Mouse (Mus musculus) limb, embryonic 13.5 days (tissue): ENCODE data around the gene Gm14322. TPM values are rescaled to one million over a fixed set of nuclear protein-coding genes. Genes with fewer than 3 reads are reported as not detected.
"Not testable (repeated sequence)": the region's sequence is repeated elsewhere in the genome, so short reads cannot be mapped to it uniquely, and the experiment has no call there.

Experiments used
- ATAC-seq: fragments of 200-750 bp; cut with Nextera tagmentation; 2 replicates; pipeline ENCODE4 v1.8.0; 2017; ENCODE audit warnings: low read depth, moderate number of reproducible peaks, moderate TSS enrichment; ENCODE audit not compliant: low FRiP score
- H3K27ac ChIP-seq: fragments of 300-500 bp; sonication (generic); 2 replicates; pipeline ENCODE4 v1.5.1; 2015; ENCODE audit warnings: inconsistent platforms, mild to moderate bottlenecking, moderate library complexity
- H3K27me3 ChIP-seq: fragments of 300-500 bp; sonication (generic); 2 replicates; pipeline ENCODE4 v1.6.1; 2015; ENCODE audit warnings: mild to moderate bottlenecking, inconsistent platforms
- H3K36me3 ChIP-seq: fragments of 300-500 bp; sonication (generic); 2 replicates; pipeline ENCODE4 v1.6.1; 2015; ENCODE audit warnings: inconsistent platforms, mild to moderate bottlenecking, moderate library complexity
- H3K4me1 ChIP-seq: fragments of 300-500 bp; sonication (generic); 2 replicates; pipeline ENCODE4 v1.6.1; 2015; ENCODE audit warnings: inconsistent platforms
- H3K4me2 ChIP-seq: fragments of 300-500 bp; sonication (generic); replicated peaks from 2 replicates; pipeline ENCODE4 v1.6.1; 2015; ENCODE audit warnings: inconsistent platforms, mild to moderate bottlenecking, moderate library complexity
- H3K4me3 ChIP-seq: fragments of 300-500 bp; sonication (generic); 2 replicates; pipeline ENCODE4 v1.5.1; 2015; ENCODE audit warnings: moderate library complexity, mild to moderate bottlenecking, inconsistent platforms
- H3K9ac ChIP-seq: fragments of 300-500 bp; sonication (generic); 2 replicates; pipeline ENCODE4 v1.6.1; 2015; ENCODE audit warnings: mild to moderate bottlenecking, inconsistent platforms
- H3K9me3 ChIP-seq: fragments of 300-500 bp; sonication (generic); 2 replicates; pipeline ENCODE4 v1.6.1; 2016; ENCODE audit warnings: inconsistent platforms
- WGBS: fragments of 180-500 bp; shearing (Covaris S2); methylation state at CpG from one replicate; pipeline ENCODE4 v1.1.7; 2015; 5-methylcytosine and 5-hydroxymethylcytosine counted together
- polyA plus RNA-seq: library from polyadenylated mRNA; unstranded; fragments of >200 nt; fragmentation: Nextera tagmentation; extraction: Ambion mirVana; gene quantifications from 2 replicates; pipeline ENCODE4 v1.2.1, GENCODE M21; 2015

Gene Gm14322
- polyA plus RNA-seq: 9.6 and 9.8 TPM in 2 replicates

DNA sequence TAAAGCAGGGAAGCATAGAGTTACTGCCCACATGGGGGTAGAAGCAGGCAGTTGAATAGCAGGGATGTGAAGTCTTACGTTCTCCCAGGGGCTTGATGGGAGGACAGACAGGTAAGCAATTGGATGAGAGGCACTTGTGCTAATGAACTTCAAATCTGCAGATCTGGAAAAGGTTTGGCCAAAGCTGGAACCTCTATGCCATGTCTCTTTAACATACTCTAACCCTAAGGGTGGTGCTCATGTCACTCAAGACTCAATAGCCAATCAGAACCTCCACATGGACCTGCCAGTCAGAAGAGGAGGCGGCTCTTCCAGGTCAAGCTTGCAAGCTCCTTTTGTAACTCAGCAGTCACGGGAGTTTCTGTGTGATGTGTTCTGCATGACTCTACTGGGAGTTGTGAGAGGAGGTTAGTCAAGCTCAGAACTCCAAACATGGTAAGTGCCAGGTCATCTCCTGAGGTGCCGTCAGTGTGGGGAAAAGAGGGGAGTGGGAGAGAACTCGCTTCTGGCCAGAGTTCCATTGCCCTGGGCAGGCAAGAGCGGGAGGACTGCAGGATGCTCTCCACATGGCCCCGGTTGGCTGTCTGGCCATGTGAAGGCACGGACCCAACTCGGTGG is at the start of gene Gm14322:
Gene Gm14322 (plus strand): TSS at position 348 of the 618 bp plus-strand sequence.
- Histone ChIP-seq H3K4me3 (peak within 1 kb of the TSS; percentile 40), H3K4me2 (peak within 1 kb of the TSS; percentile 46)
- H3K27me3 ChIP-seq, H3K36me3 ChIP-seq, ATAC-seq, H3K4me1 ChIP-seq, H3K9me3 ChIP-seq, H3K9ac ChIP-seq, H3K27ac ChIP-seq: not testable (repeated sequence)
- 24% methylated on average over 9 of the region's 9 CpGs for WGBS

DNA sequence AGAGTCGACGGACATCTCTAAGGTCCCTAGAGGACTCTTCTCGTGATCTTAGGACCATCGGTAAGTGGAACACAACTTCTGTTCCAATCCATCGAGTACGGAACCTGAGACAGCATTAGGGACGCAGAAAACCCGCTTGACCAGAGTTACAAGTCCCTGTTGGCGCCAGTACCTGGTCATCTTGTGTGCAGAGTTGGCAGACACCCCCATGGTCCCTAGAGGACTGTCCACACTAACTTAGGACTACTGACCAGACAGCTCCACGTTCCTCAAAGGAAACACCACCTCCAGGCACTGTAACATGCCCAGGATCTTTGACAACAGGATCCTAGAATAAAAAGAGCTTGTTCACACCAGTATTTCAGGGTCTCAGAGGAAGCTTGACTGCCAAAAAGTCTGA is 17.6 kb upstream of the Gm14322 start:
- H3K4me1 ChIP-seq, H3K36me3 ChIP-seq, H3K9ac ChIP-seq, ATAC-seq, H3K4me2 ChIP-seq, H3K27me3 ChIP-seq, H3K4me3 ChIP-seq, H3K9me3 ChIP-seq, H3K27ac ChIP-seq: not testable (repeated sequence)
- 81% methylated on average over 8 of the region's 10 CpGs for WGBS

DNA sequence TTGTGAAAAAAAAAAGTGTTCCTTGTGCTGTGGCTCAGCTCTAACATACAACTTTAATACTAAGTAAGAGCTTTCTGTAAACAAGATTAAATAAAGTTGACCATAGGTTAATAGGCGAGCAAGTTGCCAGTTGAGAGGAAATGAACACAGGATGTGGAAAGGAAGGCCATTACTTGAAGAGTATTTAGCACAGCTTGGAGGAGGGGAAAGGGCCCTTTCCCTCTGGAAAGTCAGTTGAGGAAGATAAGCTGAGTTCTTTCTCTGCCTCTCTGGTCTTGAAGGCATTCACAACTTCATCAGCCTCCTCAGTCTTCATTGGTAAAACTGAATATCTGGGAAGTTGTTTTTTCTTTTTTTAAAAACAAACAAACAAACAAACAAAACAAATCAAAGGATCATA is 28.3 kb downstream of the Gm14322 start:
- not testable (repeated sequence) for H3K9me3 ChIP-seq, H3K4me2 ChIP-seq, H3K9ac ChIP-seq, H3K27ac ChIP-seq, H3K27me3 ChIP-seq, H3K4me3 ChIP-seq, H3K36me3 ChIP-seq, ATAC-seq, H3K4me1 ChIP-seq
- WGBS: 63% methylated on average over 1 of the region's 1 CpGs

DNA sequence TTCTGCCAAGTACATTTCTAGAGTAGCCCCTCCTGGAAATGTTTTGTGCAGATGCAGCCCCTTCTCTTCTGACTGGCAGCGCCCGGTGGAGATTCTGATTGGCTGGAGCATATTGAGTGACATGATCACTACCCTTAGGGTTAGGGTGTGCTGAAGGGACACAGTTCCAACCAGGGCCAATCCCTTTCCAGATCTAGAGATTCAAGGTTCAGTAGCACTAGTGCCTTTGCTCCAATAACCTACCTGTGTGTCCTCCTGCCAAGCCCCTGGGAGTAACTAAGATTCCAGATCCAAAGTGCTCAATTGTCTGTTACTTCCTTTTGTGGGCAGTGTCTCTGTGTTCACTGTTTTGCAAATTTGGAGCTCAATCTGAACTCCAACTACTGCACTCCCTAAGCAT is 47.1 kb downstream of the Gm14322 start:
- H3K4me3 ChIP-seq, H3K4me1 ChIP-seq, H3K9me3 ChIP-seq, H3K27me3 ChIP-seq, H3K9ac ChIP-seq, H3K27ac ChIP-seq, ATAC-seq, H3K36me3 ChIP-seq, H3K4me2 ChIP-seq: not testable (repeated sequence)
- 86% methylated on average over 2 of the region's 2 CpGs for WGBS

Other genes starting within 250 kb of the Gm14322 start
- gene Gm14406, start 181.1 kb upstream of the Gm14322 start, polyA plus RNA-seq: not detected in 2 replicates
- 37.7 and 44.1 TPM in 2 replicates for gene Gm14325, start 81.0 kb downstream of the Gm14322 start, polyA plus RNA-seq
- gene Gm14327, start 137.8 kb downstream of the Gm14322 start, polyA plus RNA-seq: 3.7 TPM in 2 replicates
- 0.56 and 0.59 TPM in 2 replicates for gene Zfp972, start 166.3 kb downstream of the Gm14322 start, polyA plus RNA-seq
- gene Gm14326, start 198.0 kb downstream of the Gm14322 start, polyA plus RNA-seq: 19.0 and 20.5 TPM in 2 replicates